Mouse (Mus musculus): ENCODE results near the gene Cd163l1.

Cd163l1 gene

DNA sequence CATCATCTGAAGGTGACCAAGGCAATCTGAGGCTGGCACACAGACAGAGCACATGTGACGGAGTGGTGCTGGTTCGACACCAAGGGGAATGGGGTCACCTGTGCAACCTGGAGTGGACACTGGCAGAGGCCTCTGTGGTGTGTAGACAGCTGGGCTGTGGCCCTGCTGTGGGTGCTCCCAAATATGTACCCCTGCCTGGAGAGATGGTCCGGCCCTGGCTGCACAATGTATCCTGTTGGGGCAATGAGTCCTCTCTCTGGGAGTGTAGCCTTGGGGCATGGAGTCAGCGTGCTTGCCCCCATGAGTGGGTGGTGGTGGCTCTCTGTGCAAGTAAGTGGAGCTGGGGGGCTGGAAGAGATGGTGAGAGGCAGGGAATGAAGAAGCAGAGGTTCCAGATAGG, 2.3 kb downstream of the Cd163l1 start:
- DNase-seq (ENCODE audit: low read depth): no peak

DNA sequence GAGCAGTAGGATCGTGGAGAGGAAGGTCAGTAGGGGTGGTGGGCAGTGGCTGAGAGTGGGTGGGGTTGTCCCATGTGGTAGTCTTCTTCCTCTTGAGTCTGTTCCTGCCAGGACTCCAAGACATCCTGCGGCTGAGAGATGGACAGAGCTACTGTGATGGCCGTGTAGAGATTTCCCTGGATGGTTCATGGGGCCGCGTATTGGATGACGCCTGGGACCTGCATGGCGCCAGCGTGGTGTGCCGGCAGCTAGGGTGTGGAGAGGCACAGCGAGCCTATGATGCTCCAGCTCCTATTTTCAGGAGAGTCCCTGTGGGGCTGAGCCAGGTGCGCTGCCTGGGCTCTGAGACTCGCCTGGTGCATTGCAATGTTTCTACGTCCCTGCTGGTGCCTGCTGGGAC, 6.1 kb downstream of the Cd163l1 start:
- no peak for DNase-seq (ENCODE audit: low read depth)

DNA sequence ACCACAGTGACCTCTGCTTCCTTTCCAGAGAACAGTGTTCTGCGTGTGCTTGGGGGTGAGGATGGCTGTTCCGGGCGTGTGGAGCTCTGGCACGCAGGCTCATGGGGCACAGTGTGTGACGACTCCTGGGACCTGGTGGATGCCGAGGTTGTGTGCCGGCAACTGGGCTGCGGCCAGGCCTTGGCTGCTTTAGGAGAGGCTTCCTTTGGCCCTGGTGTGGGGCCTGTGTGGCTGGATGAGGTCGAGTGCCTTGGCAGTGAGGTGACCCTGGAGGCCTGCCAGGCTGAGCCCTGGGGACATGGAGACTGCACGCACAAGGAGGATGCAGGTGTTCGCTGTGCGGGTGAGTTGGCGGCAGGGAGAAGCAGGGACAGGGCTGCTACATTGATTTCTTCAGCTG, 10.4 kb downstream of the Cd163l1 start:
- no peak for DNase-seq (ENCODE audit: low read depth)

DNA sequence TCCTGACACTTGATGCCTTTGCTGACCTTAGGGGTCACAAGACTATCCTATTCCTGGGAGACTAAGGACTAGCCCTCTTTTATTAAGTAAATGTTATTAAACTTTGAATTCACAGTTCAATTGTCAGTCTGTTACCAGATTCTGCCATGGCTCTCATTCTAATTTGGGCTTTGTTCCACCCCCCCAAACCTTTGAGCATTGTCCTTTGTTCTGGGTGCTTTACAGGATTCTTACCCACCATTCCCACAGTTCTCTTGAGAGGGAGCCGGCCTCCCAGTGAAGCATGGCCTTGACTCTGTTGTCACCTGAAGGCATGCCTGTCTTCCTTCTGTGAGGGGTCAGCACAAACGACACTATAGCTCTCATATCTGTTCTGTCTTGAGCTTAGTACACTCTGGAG, 13.0 kb downstream of the Cd163l1 start:
- no peak for DNase-seq (ENCODE audit: low read depth)

DNA sequence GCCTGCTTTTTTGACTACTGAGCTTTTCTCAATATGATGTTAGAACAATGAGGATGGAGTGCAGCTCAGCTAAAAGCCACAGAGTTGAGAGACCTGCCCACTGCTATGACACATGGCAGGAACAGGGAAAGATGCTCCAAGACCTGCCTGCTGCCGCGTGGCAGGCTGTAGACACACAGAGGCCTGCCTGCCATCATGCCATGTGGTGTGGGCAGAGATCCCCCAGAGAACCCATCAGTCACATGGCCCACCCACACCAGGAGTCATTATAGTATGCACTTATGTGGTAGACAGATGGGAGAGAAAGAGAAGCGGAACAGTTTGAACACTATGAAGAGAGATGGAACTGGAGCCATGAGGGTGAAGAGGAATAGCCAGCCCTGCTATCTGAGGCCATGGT, 15.6 kb downstream of the Cd163l1 start:
- no peak for DNase-seq (ENCODE audit: low read depth)

DNA sequence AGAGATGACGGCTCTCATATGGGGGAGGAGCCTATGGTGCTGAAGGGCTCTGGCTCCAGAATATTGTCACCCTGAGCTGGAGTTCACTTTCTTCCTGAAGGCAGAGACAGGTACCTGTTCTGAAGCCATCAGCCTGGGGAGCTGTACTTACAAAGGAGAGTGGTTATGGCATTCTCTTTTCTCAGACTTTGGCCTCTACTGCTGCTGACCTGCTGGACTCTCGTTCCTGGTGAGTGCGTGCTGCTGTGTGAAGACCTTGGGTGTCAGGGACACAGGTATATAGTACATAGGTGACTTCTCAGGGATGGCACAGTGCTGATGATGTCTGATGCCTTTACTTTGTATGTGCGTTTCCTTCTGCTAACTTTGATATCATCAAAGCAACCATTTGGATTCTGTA, 29.1 kb downstream of the Cd163l1 start, which contains the start of gene 5830411N06Rik:
Gene 5830411N06Rik, plus strand, starts transcription at position 69 of the 400 bp plus-strand sequence.
- no peak for DNase-seq (ENCODE audit: low read depth)

DNA sequence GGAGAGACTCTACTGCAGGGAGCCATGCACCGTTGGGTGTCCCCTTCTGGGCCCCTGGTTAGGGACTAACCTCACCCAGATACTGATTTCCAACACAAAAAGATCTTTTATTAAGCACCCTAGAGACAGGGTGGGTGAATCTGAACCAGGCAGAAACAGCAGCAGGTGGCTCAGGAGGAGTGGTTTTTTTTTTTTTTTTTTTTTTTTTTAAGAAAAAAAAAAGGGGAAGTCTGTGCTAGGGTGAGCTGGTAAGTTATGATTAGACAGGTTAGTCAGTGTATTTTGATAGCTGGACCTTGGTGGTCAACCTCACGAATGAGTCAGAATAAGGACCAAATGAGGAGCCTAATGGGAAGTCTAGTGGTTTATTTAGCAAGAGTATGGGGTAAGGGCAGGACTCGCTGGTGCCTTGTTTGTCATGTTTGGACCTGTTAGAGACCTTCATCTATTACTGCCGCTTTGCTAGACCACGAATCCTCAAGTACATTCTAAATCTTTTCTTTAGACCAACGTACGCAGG, 35.8 kb downstream of the Cd163l1 start:
- no peak for DNase-seq (ENCODE audit: low read depth)
